Mouse (Mus musculus) ES-E14 (cell line): ENCODE results near the gene Insc.

Source experiments
- HCFC1 ChIP-seq: IDR thresholded peaks from 2 replicates; pipeline ENCODE4 v1.6.1; 2012; ENCODE audit warnings: low read length, inconsistent platforms, borderline replicate concordance; ENCODE audit not compliant: insufficient read depth
- ZC3H11A ChIP-seq: IDR thresholded peaks from 2 replicates; pipeline ENCODE4 v1.6.1; 2012; ENCODE audit warnings: low read depth, mild to moderate bottlenecking, inconsistent platforms, low read length, borderline replicate concordance
- ZNF384 ChIP-seq: IDR thresholded peaks from 2 replicates; pipeline ENCODE4 v1.6.1; 2012; ENCODE audit warnings: low read depth, low read length, inconsistent platforms

DNA sequence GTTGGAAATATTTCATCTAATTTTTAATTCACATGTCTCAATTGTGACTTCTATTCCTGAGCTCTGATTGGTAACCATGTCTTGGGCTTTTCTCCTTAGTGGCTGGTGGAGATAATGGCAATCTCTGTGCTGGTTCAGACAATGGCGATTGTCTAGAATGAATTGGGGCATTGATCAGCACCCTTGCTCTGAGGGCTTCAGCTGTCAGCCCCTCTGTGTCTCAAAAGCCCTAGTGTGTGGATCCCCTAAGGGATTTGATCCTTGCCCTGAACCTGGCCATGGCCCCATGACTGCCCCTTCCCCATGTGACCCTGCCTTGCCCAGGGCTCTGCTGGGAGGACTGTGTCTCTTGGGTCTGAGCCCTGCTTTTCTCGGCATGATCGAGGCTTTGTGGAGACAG, 4.1 kb downstream of the Insc start:
- no peak for TF ChIP-seq ZNF384
- no peak for TF ChIP-seq HCFC1
- TF ChIP-seq ZC3H11A: no peak
